Mouse (Mus musculus) liver, adult 10 weeks (tissue): ENCODE measurements around the gene Olfr586. TPM values are rescaled to one million over a fixed set of nuclear protein-coding genes. Genes with fewer than 3 reads are reported as not detected.

Experiments
- polyA plus RNA-seq: library from polyadenylated mRNA; stranded (reverse); fragments of 350-450 nt; fragmentation: Illumina TruSeq; extraction: RNeasy Lipid Tissue Mini Kit (QIAGEN cat#74804); gene quantifications from one replicate; pipeline ENCODE4 v1.2.3, GENCODE M21; 2014; ENCODE audit warnings: low read depth, low replicate concordance

Olfr586 gene
- polyA plus RNA-seq = not detected

DNA sequence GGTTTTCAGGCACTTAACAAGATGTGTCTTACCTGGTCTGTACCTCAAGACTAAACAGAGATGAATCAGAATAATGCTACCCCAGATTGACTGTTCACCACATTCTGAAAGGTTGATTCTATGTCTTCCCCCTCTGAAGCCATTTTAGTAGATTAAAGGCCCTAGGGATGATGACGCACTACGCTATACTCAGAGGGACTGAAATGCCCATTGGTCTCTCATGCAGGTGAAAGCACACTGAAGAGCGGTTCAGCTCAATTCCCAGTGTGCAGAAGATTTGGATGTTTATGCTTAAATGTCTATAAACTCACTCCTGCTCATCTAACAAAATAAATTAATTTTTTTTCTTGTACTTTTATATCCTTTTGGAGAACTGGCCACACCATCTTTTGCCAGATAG is at the start of gene Olfr586:
Gene Olfr586 (minus strand): TSS at position 101 of the 400 bp plus-strand sequence.

DNA sequence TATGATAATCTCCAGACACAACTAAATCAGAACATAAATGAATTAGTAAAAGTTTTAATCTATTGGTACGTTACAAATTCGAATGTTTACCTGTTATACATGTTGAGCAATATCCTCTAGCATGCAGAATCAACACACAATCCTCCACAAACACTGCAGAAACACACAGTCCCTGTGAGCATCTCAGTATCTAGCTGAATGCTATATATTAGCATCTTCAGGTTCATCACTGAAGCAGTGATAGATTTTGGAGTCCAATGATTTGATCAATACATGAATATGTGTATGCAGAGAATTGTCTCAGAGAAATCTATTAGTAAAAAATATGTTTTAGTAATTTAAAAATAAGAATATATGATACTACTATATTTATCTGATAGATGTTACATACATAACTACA is 30.8 kb upstream of the Olfr586 start, which contains the start of gene Olfr589:
Gene Olfr589 (minus strand): TSS at position 101 of the 400 bp plus-strand sequence.

GRCm38 (mm10) chr7:103140579-103140978 is 15.1 kb upstream of the Olfr586 start, which contains the start of gene Olfr588-ps1:
Gene Olfr588-ps1 (plus strand): TSS chr7:103140879.

DNA sequence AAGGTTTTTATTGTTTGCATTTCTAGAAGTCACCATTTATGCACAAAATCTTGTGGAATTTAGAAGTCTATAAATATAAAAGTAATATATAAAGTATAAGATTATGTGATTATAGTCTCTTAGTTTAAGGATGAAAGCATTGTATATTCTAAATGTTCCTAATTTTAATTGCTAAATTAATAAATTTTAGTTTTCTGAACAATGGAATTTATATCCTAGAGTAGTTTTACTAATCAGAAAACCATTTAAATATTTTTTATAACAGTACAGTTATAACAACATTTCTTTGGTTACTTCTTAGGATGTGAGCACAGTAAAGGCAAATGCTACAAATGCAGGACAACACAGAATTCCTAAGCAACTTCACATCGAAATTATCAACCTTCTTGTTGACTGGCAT is 28.0 kb downstream of the Olfr586 start, which contains the start of gene Olfr585:
Gene Olfr585 (plus strand): TSS at position 301 of the 400 bp plus-strand sequence.

GRCm38 (mm10) chr7:103081585-103081984 is 43.9 kb downstream of the Olfr586 start, which contains the start of gene Olfr584:
Gene Olfr584 (plus strand): TSS chr7:103081885.

Other genes starting within 250 kb of the Olfr586 start
- gene Olfr568, start 248.5 kb downstream of the Olfr586 start, polyA plus RNA-seq = not detected
- gene Olfr569, start 234.8 kb downstream of the Olfr586 start, polyA plus RNA-seq = not detected
- gene Olfr570, start 231.1 kb downstream of the Olfr586 start, polyA plus RNA-seq = not detected
- not detected for gene Olfr571, start 208.1 kb downstream of the Olfr586 start, polyA plus RNA-seq
- not detected for gene Olfr572, start 201.2 kb downstream of the Olfr586 start, polyA plus RNA-seq
- gene Olfr573-ps1, start 183.1 kb downstream of the Olfr586 start, polyA plus RNA-seq = not detected
- not detected for gene Olfr574, start 177.2 kb downstream of the Olfr586 start, polyA plus RNA-seq
- gene Olfr575, start 166.9 kb downstream of the Olfr586 start, polyA plus RNA-seq = not detected
- gene Olfr576, start 163.0 kb downstream of the Olfr586 start, polyA plus RNA-seq = not detected
- gene Olfr577, start 149.7 kb downstream of the Olfr586 start, polyA plus RNA-seq = not detected
- not detected for gene Olfr578, start 136.3 kb downstream of the Olfr586 start, polyA plus RNA-seq
- gene Olfr582, start 87.6 kb downstream of the Olfr586 start, polyA plus RNA-seq = not detected
- not detected for gene Olfr583, start 74.3 kb downstream of the Olfr586 start, polyA plus RNA-seq
- not detected for gene Olfr584, start 43.8 kb downstream of the Olfr586 start, polyA plus RNA-seq
- gene Olfr585, start 27.9 kb downstream of the Olfr586 start, polyA plus RNA-seq = not detected
- not detected for gene Olfr588-ps1, start 15.2 kb upstream of the Olfr586 start, polyA plus RNA-seq
- gene Olfr589, start 30.7 kb upstream of the Olfr586 start, polyA plus RNA-seq = not detected
- gene Olfr591, start 52.7 kb upstream of the Olfr586 start, polyA plus RNA-seq = not detected
- gene Olfr592, start 59.2 kb upstream of the Olfr586 start, polyA plus RNA-seq = not detected
- gene Olfr593, start 86.2 kb upstream of the Olfr586 start, polyA plus RNA-seq = not detected
- gene Olfr594, start 91.4 kb upstream of the Olfr586 start, polyA plus RNA-seq = not detected
- not detected for gene Usp17ld, start 126.9 kb upstream of the Olfr586 start, polyA plus RNA-seq
- not detected for gene Olfr596, start 180.0 kb upstream of the Olfr586 start, polyA plus RNA-seq
- gene Olfr597, start 190.7 kb upstream of the Olfr586 start, polyA plus RNA-seq = not detected
- gene Olfr598, start 197.9 kb upstream of the Olfr586 start, polyA plus RNA-seq = not detected
- gene Olfr599, start 210.3 kb upstream of the Olfr586 start, polyA plus RNA-seq = not detected
- gene Olfr600, start 224.0 kb upstream of the Olfr586 start, polyA plus RNA-seq = not detected
- not detected for gene Olfr601, start 237.0 kb upstream of the Olfr586 start, polyA plus RNA-seq